Mouse (Mus musculus) C2C12 (cell line): ENCODE results near the gene Slc9a6.

Experiments used
- CTCF ChIP-seq: IDR thresholded peaks from one replicate; pipeline ENCODE4 v1.5.1; 2011; ENCODE audit not compliant: control insufficient read depth, insufficient read depth, insufficient read length
- FOSL1 ChIP-seq: IDR thresholded peaks from one replicate; pipeline ENCODE4 v1.8.0; 2011; ENCODE audit warnings: mild to moderate bottlenecking, low read length; ENCODE audit not compliant: poor library complexity, insufficient read depth, severe bottlenecking

GRCm38 (mm10) chrX:56701261-56701660 lies 91.7 kb downstream of the Slc9a6 start:
- TF ChIP-seq FOSL1 (no peak), CTCF (no peak)
